Mouse (Mus musculus) left cerebral cortex, postnatal 25 days (tissue): ENCODE data around the gene Rps10. TPM values are rescaled to one million over a fixed set of nuclear protein-coding genes. Genes with fewer than 3 reads are reported as not detected.
"Not testable (repeated sequence)": the region's sequence is repeated elsewhere in the genome, so short reads cannot be mapped to it uniquely, and the experiment has no call there.

Experiments
- DNase-seq, 2 experiments: peaks; one replicate each; pipeline ENCODE4 v3.0.0; 2022; ENCODE audit warnings: low spot score in 2 of 2, mixed read lengths in 1 of 2
- intact Hi-C: fragments of 180-260 bp; cut with DNase I; formaldehyde crosslinking; loops from one replicate; pipeline ENCODE4 v1.15.1; 2025
- total RNA-seq, 2 experiments: library from RNA; stranded (reverse); gene quantifications; 2 replicates each; pipeline ENCODE4 v1.2.3; 2021

Rps10 gene
- total RNA-seq, 2 experiments from 2014 or later, result 430 to 432 TPM

DNA sequence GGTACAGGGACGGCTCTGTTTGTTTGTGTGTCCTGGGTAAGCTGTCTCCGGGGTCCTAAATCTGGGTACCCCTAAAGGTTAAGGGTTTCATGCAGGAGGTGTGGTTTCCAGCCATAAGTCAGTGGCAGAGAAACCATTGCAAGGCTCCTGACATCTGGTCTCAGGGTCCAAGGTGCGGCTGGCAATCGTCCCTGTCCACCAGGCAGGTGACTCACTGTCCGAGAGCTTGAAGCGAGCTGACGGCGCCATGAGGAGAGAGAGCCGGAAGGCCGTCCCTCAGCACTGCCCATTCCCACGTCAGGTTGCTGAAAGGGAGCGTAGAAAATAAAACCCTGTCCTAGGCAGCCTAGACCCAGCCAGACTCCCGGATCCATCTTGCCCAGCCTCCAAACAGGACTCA lies 14.1 kb upstream of the Rps10 start:
- DNase-seq, result no peak
- intact Hi-C loops, result loop anchor here (2.0 kb wide), 1 partner anchor 110 kb away; no protein-coding TSS in a partner anchor

DNA sequence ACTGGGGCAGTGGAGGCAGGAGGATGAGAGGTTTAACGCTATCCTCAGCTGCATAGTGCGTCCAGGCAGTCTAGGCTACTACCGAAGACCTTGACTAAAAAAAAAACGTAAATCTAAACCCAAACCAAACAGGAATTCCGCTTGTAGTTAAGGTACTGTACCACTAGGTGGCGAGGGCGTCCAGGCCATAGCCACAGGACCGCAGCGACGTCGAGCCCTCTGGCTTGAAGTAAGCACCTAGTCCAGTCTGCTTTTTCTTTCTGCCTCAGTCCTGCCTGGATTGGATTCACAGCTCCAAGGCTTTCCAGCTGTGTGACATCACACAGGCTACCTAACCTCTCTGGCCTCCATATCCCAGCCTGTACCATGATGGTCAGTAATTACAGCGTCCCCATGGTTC lies 13.7 kb upstream of the Rps10 start:
- DNase-seq, result peak; percentile 37 to 68
- intact Hi-C loops, result loop anchor here (2.0 kb wide), 1 partner anchor 111 kb away; no protein-coding TSS in a partner anchor

DNA sequence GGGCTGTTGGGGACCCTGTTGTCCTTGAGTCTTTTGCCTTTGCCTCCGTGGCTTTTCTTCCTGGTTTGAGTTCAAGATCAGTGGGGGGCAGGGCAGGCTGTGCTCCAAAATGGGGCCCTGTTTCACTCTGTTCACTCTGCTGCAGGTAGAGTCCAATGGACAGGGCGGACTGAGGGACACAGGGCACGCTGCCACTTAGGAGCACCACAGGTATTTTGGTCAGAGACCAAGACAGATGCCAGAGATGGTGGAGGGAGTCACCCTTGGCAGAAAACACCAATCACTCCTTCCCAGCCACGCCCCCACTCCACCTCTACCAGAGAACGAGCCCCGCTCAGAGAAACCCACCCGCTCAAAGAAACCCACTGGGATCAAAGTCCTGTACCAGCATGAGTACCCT lies 9.3 kb upstream of the Rps10 start:
- intact Hi-C loops, result no loop called here
- DNase-seq, result no peak

- intact Hi-C loops, result loop anchor here (5.0 kb wide), 1 partner anchor 33 kb away; no protein-coding TSS in a partner anchor
- no peak for DNase-seq
These were observed 8.1 kb upstream of the Rps10 start for GRCm38 (mm10) chr17:27644572-27644971.

- intact Hi-C loops, result loop anchor here (1.0 to 5.0 kb wide), 2 partner anchors 13 to 34 kb away; no protein-coding TSS in a partner anchor
- no peak for DNase-seq
These were observed 7.3 kb upstream of the Rps10 start for GRCm38 (mm10) chr17:27643756-27644155.

DNA sequence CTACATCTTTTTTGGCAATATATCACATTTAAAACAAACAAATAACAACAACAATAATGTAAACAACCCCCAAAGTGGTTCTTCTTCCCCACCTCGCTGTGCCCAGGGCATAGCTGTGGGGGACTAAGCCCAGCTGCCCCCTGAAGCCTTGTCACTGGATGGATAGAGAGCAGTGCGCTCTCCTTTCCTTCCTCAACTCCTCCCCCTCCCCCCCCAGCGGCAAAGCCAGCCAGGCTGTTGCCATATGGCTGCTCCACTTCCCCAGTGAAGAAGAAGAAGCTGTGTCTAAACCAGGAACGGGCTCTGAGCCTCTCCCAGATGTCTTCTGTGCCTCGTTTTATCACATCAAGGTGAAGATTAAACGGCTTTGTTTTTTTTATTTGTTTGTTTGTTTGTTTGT lies 6.6 kb upstream of the Rps10 start:
- intact Hi-C loops, result loop anchor here (1.0 to 5.0 kb wide), 2 partner anchors 13 to 34 kb away; no protein-coding TSS in a partner anchor
- DNase-seq, result peak in 1 of 2 experiments; percentile 77

DNA sequence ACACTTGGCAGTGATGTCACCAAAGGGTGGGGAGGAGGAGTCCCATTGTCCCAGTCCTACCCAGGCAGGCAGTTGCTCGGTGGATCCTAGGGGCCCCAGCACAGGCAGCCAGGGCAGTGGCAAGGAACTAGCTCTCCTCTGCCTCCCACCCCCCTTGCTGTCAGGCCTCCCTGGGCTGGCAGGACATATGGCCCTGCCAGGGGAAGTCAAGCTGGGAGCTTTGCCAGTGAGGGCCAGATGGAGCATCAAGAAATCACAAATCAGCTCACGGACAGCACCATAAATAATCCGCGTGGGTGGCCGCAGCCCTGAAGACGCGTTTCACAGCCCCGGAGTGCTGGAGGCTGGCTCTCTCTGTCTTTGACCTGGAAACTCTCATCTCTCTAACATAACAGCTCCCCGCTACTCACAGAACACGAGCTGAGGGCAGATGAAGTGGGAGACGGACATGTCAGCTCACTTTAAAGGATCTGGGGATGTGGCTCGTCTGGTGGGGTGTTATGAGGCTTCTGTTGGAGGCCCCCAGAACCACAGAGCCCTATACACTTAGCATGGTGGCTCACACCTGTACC lies 6.1 kb upstream of the Rps10 start:
- peak; percentile 85 to 96 for DNase-seq
- intact Hi-C loops, result loop anchor here (1.0 to 5.0 kb wide), 2 partner anchors 14 to 35 kb away; no protein-coding TSS in a partner anchor

DNA sequence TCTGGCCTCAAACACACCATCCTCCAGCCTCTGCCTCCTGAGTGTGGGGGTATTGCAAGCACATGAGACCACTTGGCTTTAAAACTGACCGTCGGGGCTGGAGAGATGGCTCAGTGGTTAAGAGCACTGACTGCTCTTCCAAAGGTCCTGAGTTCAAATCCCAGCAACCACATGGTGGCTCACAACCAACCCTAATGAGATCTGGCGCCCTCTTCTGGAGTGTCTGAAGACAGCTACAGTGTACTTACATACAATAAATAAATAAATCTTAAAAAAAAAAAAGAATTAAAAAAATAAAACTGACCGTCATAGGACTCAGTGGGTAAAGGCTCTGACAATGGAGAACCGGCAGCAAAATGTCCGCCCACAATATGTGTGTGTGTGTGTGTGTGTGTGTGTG lies 3.4 kb upstream of the Rps10 start:
- intact Hi-C loops, result loop anchor here (1.0 to 5.0 kb wide), 3 partner anchors 16 to 37 kb away; no protein-coding TSS in a partner anchor

GRCm38 (mm10) chr17:27638921-27639332 lies 2.5 kb upstream of the Rps10 start:
- peak; percentile 81 to 95 for DNase-seq
- intact Hi-C loops, result loop anchor here (1.0 to 2.0 kb wide), 2 partner anchors 17 to 28 kb away; no protein-coding TSS in a partner anchor

More for the DNA sequence above, 3.4 kb upstream of the Rps10 start:
- not testable (repeated sequence) for DNase-seq

GRCm38 (mm10) chr17:27637333-27637732 lies 864 bp upstream of the Rps10 start:
- no peak for DNase-seq
- intact Hi-C loops, result no loop called here

GRCm38 (mm10) chr17:27635575-27635903 lies 930 bp downstream of the Rps10 start:
- intact Hi-C loops, result loop anchor here (2.0 kb wide), 1 partner anchor 71 kb away; the partner anchor contains the start of gene AI413582
- DNase-seq, result not testable (repeated sequence)

GRCm38 (mm10) chr17:27634871-27635574 lies 1.4 kb downstream of the Rps10 start, which contains the start of gene RPS10-NUDT3:
RPS10-NUDT3 (minus strand) TSS chr17:27635222.
- intact Hi-C loops, result loop anchor here (2.0 kb wide), 1 partner anchor 70 kb away; the partner anchor contains the start of gene AI413582

GRCm38 (mm10) chr17:27629249-27630020 lies 7.0 kb downstream of the Rps10 start:
- intact Hi-C loops, result loop anchor here (1.0 kb wide), 1 partner anchor 64 kb away; the partner anchor contains the start of gene AI413582
- DNase-seq, result peak; percentile 81 to 88

More at GRCm38 (mm10) chr17:27634871-27635574, 1.4 kb downstream of the Rps10 start, which contains the start of gene RPS10-NUDT3:
- DNase-seq, result peak; percentile 92 to 93

GRCm38 (mm10) chr17:27628376-27628775 lies 8.1 kb downstream of the Rps10 start:
- intact Hi-C loops, result no loop called here
- DNase-seq, result no peak

DNA sequence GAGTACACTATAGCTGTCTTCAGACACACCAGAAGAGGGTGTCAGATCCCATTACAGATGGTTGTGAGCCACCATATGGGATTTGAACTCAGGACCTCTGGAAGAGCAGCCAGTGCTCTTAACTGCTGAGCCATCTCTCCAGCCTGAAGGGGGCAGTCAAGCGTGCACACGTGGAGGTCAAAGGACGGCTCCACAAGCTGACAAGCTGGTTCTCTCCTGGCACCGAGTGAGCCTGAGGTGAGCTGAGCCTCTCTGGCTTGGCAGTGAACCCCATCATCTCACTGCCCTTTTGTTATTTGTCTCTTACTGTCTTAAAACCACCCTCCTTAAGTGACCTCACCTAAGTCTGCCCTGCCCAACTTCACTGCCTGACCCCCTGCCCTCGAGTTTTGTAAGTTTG lies 9.0 kb downstream of the Rps10 start:
- intact Hi-C loops, result no loop called here
- no peak for DNase-seq

- intact Hi-C loops, result no loop called here
- DNase-seq, result peak in 1 of 2 experiments; percentile 59
These were observed 9.8 kb downstream of the Rps10 start for GRCm38 (mm10) chr17:27626681-27627080.

DNA sequence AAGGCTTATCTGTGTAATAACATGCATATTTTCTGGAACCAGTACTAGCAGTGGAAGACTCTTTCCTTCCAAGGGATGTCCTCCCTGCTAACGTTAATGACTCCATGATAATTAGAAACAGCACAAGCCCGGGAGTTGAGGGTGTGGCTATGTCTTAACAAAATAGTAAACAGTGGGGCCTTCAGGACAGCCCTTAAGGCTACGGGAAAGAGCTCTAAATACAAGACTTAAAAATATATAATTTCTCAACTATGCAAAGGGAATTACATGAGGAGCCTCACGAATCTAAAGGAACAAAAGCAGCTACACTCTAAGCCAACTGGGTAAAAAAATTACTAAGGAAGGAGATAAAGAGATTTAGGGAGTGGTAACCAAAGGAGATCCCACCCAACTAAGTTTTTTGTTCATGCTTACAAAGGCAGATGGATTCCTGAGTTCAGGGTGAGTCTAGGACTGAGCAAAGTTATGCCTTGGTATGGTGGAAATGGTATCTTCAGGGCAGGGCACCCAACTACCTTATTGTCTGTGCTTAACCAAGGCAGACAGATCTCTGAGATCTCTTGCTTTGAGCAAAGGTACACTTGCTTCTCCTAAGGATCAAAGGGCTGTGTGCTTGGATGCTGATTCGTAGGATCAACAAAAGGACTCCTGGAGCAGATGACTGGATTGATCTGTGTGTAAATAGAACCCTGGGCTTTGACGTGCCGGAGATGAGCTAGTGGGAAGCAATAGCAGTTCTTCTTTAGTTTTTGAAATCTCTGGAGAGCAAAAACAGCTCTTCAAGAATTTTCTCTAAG lies 10.8 kb downstream of the Rps10 start:
- no peak for DNase-seq
- intact Hi-C loops, result no loop called here

DNA sequence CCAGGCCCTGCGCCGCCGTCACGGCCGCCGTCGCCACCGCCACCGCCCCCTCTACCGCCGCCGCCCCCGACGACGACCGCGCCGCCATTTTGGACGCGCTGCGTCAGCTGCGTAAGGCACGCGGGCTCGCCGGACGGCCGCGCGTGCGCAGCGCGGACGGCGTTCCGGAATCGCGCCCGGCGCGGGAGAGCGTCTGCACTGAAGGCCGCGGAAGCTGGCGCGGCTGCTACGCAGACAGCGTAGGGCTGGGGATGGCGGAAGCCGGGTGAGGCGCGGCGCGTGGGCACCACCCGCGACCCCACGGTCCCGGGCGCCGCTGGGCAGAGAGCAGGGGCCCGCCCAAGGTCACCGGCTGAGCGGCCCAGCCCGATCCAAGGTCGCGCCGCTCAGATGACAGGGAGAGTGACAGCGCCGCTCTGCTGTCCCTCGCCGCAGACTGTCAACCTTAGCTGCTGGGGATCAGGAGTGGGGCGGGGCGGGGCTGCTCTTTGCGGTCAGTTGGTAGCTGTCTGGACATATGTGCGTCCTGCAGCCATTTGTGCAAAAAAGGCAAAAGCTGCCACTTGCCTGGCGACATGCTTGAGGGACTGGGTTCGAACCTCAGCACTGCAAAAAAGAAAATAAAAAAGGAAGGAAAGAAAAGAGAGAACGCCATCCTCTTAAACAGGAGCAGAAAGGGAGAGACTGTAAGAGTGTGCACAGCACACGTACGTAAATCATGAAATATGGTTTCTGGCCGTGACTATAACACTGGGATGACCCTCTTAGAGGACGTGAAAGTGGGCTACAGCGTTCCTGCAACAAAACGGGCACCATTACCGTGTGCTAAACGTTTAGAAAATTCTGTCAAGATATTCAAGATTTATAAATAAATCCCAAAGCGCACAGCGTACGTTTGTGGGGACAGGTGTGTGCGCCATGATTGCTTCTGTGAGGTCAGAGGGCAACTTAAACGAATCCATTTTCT lies 12.8 kb downstream of the Rps10 start, which contains the start of gene Nudt3:
Gene Nudt3 (minus strand): TSS at position 136 of the 967 bp plus-strand sequence.
- intact Hi-C loops, result loop anchor here (1.0 kb wide), 1 partner anchor 58 kb away; the partner anchor contains the start of gene AI413582
- DNase-seq, result peak; percentile 90 to 91
